Mouse (Mus musculus) forelimb bud, embryonic 11.5 days (tissue): ENCODE data around the gene Ppp1r13b.

Experiments
- DNase-seq: peaks from one replicate; pipeline ENCODE4 v3.0.0-alpha.2; 2012; ENCODE audit warnings: low read depth, low spot score

Ppp1r13b gene

DNA sequence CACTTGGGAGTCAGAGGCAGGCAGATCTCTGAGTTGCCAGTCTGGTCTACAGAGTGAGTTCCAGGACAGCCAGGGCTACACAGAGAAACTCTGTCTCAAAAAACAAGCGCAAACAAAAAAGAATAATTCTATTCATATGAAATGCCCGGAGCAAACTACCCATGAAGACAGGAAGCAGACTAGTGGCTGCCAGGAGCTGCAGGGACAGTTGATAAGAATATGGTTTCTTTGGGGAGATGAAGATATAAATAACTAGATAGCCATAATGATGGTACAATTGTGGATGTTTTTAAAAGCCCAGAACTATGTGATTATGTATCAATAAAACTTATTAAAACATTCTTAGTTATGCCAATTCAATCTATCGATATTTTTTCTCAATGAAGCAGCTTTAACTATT lies 25.9 kb downstream of the Ppp1r13b start:
- DNase-seq = no peak

DNA sequence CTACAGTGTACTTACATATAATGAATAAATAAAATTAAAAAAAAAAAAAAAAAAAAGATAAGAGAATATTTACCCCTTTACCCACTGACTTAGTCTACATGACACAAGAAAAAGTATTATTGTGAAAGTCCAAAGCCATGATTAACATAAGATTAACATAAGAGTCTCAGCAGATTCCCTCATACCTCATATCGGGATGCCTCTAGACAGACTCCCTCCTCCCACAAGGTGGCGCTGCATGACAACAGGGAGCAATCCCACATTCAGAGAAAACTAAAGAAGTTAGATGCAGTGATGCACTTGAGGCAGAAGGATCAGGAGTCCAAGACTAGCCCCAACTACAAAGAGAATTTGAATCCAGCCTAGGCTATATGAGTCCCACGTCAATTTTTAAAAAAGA lies 29.7 kb downstream of the Ppp1r13b start:
- DNase-seq = peak; percentile 80

DNA sequence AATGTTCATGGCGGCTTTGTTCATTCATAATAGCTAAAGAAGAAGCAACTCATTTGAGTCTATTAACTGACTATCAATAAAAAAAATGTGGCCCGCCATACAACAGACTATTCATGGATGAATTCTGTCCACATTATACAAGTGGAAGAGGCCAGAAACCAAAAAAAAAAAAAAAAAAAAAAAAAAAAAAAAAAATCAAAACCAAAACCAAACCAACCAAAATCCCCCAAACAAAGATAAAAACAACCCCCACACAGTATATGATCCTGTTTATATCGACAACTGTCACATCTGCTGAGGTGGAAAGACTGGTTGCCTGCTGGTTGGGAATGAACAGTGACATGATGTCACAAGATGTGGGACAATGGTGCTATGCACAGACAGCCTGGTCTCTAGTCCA lies 32.4 kb downstream of the Ppp1r13b start:
- DNase-seq = no peak

DNA sequence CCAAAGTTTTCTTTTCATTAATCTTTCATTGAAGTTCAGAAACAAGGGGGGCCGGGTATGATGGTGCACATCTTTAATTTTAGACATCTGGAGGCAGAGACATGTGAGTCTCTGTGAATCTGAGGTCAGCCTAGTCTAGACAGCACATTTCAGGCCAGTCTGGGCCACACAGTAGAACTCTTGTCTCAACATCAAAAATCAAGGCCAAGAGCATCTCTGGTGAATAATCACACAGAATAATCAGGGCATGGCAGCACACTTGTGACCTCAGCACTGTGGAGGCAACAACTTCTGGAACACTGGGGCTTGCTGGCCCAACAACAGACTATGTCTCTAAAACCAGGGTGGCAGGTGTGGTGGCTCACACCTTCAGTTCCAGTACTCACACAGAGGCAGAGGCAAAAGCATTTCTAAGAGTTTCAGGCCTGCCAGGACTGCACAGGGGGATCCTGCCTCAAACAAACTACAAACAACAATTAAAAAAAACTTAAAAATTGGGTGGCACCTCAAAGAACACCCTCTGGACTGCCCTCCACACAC lies 33.2 kb downstream of the Ppp1r13b start:
- no peak for DNase-seq

DNA sequence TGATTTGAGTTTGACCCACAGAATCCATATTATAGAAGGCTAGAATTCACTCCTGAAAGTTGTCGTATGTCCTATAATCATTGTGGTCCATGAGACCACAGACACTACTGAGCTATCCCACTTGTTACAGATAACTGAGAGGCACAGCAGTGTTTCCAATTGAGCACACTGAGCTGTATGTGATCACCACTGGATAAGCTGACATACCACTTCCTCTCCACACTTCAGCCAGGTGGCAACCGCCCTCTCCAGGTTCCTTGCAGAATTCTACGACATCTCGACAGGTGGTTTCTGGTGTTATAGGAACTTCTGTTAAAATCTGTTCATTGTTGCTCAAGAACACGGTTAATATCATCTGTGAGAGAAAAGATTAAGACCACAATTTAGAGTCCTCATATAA lies 35.8 kb downstream of the Ppp1r13b start:
- no peak for DNase-seq

DNA sequence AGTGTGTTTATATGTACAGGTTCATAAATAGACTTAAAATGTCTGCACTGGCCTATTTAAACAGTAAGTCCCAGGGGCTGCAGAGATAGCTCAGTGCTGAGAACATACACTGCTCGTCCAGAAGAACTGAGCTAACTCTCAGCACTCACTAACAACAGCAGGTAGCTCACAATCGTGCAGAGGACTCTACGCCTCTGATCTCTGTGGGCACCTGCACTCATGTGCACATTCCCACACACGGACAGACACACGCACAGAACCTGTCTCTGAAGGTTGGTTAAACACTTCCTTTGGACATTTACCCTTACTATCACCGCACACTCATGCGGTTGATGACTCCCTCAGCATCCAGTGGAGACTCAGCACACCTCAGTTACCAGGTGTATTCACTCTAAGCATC lies 37.1 kb downstream of the Ppp1r13b start:
- no peak for DNase-seq

DNA sequence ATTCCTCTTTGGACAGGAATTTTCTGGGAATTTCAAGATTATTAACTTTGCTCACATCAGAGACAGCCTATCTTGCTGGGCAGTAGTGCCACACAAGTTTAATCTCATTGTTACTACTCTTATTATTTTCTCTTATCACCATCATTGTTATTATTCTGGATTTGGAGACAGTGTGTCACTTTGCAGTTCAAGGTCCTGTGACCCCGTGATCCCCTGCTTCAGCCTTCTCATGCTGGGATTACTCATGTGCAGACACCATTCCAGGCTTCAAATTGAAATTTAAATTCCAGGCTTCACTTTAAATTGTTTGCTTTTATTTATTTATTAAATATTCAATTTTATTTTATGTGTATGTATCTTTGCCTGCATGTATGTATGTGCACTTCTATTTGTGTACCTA lies 38.1 kb downstream of the Ppp1r13b start:
- DNase-seq = no peak

DNA sequence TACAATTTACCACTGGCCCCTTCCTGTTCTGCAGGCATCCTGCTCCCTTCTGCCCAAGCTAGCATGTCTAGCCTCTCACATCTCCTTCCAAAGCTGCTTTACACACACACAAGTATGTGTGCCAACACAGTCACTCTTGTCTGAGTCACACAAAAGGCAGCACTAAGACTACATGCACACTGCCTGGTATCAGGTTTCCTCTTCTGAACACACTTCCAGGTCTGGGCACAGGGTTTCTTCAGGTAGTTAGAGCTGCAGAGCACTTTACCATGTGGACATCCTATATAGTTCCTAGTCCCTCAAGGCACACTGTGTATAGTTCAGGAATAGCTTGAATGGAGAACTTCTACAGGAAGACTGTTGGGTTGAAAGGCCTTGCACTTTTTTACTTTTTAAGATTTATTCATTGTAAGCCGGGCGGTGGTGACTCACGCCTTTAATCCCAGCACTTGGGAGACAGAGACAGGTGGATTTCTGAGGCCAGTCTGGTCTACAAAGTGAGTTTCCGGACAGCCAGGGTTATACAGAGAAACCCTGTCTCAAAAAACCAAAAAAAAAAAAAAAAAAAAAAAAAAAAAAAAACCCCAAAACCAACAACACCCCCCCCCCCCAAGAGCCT lies 43.6 kb downstream of the Ppp1r13b start:
- no peak for DNase-seq

DNA sequence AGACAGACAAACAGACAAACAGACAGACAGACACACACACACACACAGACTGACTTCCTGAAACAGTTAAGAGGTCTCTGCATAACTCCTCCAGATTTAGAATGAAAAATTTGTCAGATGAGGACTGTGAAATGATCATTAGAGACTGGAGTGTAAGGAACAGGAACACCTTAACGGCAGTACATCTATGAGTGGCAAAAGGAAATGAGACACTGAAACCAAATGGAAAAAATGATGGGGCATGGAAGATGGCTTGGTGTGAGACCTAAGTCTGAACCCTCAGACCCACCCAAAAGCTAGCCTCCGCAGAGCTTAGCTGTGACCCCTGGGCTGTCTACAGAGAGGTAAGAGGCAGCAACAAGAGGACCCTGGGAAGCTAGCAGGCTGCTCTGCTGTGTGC lies 52.5 kb downstream of the Ppp1r13b start:
- no peak for DNase-seq

DNA sequence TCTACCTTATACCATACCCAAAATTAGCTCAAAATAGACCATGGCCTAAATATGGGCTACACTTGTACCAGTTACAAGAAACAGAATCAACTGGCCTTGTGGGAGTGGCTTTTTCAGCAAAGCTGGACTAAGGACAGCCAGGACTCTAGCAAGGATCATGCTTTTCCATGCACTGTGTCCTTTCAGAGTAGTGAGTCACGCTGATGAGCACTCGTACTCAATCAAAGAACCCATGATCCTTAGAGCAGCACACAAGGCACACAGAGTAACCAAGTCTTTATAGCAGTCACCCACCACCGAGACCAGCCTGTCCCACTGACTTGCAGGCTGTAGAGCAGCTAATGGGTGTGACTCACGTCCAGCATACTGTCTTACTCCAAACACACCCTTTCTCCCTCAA lies 54.4 kb downstream of the Ppp1r13b start:
- DNase-seq = no peak

DNA sequence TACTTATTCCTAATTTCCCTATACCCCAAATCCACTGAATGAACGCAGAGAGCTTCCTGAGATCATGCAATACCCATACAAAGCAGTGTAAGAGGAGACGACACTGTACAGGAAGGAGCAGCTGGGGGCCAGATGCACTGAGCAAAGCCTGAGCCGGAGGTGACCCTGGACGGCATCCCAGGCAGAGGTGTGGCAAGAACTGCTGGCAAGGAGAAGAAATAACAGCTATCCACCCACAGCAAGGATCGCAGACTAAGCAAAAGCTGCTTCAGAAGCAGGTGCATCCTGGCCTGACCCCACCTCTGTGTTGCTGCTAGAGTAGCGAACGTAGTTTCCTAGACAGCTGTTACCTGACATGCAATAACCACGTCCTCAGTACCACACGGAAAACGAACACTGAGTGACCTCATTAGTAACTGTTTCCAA lies 54.9 kb downstream of the Ppp1r13b start:
- peak; percentile 17 for DNase-seq

DNA sequence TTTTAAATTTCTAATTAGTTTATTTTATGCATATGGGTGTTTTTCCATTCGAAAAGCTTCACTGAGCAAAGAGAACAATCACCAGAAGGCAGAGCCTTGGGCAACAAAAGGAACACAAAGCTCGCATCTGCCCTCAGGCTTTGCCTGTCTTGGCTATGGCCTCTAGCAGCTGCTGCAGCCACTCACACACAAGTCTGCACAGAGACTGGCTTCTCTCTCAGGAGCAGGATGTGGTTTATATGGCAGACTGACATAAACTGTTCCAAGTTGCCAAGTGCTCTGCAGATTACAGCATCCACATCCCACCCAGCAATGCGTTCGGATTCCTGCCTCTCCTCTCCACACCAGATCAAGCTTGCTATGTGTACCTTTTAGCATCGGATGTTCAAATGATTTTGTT lies 56.2 kb downstream of the Ppp1r13b start:
- DNase-seq = no peak

DNA sequence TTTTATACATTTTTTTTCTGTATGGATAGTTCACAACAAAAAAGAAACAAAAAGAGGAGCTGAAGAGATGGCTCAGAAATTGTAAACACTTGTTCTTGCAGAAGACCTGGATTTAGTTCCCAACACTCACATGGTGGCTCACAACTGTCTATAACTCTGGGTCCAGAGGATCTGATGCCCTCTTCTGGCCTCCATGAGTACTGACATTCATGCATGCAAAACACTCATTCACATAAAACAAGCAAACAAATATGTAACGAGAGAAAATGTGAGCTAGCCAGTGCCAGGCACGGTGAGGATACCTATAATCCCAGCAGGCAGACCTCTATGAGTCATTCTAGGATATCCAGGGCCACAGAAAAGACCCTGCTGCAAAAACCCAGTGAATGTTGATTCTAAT lies 56.7 kb downstream of the Ppp1r13b start:
- no peak for DNase-seq

DNA sequence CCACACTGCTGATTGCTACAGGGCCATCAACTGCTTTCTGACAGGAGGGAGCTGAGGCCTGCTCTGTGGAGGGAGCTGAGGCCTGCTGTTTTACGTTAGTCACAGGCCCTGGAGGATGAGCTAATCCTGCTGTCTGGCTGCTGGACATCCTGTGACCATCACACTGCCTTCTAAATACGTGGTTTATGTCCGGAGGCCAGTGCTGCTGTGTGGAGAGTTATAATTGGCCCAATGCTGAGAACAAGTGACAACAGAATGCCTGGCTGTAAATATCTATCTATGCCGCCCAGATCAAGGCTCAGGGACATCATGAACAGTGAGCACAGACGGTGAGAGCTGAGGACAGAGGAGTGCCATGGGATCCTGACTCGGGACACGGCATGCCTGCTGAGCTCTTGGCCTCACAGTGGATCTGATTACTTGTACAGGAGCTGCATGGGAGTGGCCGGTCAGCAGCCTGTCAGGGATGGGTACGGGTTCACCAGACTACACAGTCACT lies 59.6 kb downstream of the Ppp1r13b start:
- no peak for DNase-seq

DNA sequence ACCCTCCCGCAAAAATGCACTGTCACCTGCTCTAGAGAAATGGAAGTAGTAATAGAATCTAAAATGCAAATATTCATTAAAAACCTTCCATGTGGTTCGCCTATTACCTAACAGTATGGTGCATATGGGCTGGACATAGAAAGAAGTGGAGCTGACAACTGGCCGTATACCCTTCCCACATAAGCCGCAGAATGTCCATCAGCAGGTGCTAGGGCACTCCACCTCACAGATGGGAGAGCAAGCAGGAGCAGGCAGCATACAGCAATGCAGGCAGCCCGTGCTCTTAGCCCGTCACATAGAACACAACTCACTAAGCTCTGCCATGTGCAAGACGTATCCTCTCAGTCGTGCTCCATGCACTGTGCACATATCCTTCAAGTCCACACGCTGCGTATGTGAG lies 61.1 kb downstream of the Ppp1r13b start:
- DNase-seq = no peak

DNA sequence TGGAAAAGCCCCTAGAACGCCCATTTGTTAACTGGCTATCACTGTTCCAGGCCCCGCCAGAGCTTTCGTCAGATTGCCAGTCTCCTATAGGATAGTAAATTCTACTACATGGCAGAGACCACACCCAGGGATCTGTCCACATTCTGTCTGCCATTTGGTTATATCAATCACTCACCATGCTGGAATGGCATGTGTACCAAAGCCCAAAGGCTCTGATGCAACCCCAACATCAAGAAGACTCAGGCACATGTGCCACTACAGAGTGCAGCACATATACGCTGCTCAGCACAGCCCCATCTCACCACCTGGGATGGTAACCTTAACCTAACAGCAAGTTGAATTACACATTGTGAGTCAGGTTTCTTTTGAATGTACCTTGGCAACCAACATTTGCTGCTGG lies 62.0 kb downstream of the Ppp1r13b start:
- DNase-seq = no peak

DNA sequence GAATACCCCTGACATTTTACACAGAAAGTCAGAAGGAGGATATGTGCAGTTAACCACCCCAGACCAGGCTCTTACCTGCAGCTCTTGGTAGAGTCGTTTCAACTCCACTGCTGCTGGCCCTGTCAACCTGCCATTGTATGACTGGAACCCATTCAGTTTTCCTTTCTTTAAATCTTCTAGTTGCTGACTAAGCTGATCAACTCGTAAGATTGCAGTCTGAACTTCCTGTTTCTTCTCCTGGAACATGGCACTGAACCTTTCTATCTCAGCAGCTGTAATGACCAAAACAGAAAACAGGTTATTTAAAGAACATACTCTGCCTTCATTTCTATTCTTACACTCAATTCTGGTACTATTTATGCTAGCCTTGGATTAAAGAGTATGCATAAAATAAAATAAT lies 64.4 kb downstream of the Ppp1r13b start:
- no peak for DNase-seq

DNA sequence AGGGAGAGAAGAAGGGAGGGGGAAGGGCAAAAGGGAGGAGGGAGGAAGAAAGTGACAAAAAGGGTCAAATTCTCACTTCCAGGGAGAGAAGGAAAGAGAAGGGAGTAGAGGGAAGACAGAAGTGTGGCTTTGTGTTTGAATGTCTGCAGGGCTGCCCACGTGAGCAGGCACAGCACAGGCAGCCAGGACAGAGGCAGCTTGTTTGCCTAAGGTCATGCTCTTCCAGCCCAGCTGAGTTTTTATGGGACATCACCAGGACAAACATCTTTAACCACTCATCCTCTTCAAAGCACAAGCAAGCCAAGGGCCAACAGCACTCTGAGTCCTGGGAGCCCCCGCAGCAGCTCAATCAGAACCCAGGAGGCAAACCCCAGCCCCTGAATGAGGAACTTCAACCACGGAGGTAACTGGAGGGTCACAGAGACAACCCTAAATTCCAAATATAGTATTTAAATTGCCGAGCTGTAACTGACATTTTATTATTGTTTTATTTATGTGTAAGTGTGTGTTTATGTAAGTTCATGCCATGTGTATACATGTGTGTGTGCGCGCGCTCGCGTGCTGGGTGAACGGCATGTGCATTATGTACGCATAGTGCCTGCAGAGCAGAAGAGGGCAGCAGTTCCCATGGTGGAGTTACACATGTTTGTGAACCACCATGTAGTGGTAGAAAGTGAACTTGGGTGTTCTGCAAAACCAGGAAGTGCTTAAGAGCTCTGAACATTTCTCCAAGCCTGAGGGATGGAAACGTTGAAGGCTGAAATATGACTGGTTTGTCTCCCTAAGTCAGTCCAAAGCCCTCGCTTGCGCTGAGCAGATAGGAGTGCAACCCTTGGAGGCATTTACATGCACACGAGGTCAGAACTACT lies 65.1 kb downstream of the Ppp1r13b start:
- no peak for DNase-seq

DNA sequence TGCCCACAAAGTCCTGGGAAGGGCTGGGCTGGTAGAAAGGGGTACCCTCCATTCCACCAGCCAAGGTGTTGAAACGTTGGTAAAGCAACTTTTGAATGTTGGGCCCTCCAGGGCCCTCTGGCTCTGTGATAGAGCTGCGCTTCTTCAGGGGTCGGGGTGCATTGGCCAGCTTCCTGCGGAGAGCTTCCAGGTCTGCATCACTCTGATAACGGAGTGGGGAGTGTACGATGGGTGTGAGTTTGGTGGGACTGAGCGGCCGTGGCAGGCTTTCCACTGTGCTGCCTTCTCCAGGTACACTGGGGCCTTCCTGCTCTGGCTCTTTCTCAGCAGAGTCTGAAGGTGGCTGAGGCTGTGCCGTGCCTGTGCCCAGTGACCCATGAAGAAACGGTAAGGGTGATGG lies 74.5 kb downstream of the Ppp1r13b start:
- DNase-seq = no peak

DNA sequence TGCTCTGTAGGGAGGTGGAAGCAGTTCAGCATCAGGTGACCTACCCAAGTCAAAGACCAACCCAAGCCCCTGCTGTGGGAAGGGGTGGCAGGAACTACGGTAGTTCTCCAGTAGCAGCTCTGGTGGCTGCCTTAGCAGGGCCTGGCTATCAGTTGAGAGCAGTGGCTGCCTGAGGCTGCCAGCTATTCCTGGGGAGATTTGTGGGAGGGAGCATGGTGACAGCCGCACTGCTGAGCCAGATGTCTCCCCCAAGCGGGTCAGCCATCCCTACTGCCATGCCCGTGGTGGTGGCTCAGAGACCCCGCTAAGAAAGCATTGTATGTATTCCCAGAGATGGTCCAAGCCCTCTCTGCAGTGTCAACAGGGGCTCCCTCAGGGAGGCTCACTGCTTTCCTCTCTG lies 75.3 kb downstream of the Ppp1r13b start:
- no peak for DNase-seq

DNA sequence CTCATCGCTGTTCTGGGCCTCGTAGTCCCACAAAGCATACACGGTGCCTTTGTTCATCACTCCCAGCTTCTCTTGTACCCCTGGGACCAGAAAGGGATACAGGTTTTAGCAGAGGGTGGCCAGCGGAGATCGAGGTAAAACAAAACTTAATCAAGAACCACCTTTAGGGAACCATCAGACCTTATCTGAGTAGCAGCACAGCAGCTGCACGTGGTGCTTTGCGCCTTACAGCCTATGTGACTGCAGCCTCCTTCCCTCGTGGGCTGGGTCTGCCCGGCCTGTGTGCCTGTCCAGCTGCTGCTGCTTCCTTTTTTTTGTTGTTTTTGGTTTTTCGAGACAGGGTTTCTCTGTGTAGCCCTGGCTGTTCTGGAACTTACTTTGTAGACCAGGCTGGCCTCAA lies 77.5 kb downstream of the Ppp1r13b start:
- DNase-seq = no peak

DNA sequence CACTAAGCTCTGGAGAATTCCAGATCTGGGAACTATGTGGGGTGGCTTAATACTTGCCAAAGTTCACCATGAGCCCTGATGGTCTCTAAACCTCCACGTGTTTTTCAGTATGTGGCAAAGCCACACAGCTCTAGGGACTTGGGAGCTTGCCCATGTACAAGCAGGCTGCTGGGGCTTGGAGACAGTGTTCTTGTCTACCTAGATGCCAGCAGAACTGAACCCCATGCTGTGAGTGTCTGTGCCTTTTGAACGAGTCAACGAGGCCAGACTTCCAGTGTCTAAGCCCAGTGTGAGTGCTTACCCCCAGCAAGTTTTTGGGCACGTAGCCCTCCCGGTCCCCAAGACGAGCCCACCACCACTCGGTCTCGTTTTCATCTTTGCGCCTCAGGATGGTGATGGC lies 78.0 kb downstream of the Ppp1r13b start:
- DNase-seq = no peak

DNA sequence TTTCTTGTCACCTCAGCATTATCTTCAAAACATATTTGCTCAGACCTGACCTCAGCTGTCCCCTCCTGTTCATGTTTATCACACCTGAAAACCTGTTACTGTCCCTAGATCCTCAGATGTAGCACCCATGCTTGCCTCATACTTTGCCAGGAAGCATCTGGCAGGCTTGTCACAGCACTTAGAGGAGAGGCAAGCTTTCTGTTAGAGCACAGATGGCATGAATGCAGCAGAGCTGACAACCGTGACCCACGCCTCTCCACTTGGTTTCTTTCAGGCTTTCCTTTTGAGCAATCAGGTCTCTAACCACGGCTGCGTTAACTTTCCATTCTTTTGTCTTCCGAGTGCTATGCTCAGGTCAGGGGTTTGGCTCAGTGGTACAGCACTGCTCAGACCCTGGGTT lies 78.5 kb downstream of the Ppp1r13b start:
- DNase-seq = no peak
